Mouse (Mus musculus) gastrocnemius, adult 8-10 months (tissue): ENCODE measurements at regions not wholly inside any gene's neighbourhood (a gene's known extent, or its start where the extent isn't known, plus 50 kb on each side); places are given as distances from the start of the nearest gene placed in this dataset.
A peak's percentile ranks its signal among the peaks of the same experiment; 100 is the strongest.

Source experiments
- DNase-seq, 2 experiments: peaks; one replicate each; pipeline ENCODE4 v3.0.0; 2022; ENCODE audit warnings: low spot score in 2 of 2

DNA sequence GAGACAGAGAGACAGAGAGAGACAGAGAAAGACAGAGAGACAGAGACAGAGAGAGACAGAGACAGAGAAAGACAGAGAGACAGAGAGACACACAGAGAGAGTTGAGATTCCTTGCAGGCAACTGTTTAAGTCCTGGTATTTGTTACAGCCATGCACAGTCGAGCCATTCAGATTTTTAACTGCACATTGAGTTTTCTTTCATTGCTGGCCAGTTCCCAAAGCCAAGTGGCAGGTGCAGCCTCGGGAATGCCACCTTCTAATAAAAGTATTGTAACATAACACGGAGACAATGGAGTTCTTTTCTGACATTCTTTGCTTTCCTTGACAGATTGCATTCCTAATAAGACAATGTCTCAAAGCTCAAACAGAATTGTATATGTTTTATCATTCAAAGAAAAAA lies 306.3 kb upstream of the Flrt2 start:
- DNase-seq, result no peak

GRCm38 (mm10) chr12:95388185-95388584 lies 303.8 kb upstream of the Flrt2 start:
- no peak for DNase-seq

DNA sequence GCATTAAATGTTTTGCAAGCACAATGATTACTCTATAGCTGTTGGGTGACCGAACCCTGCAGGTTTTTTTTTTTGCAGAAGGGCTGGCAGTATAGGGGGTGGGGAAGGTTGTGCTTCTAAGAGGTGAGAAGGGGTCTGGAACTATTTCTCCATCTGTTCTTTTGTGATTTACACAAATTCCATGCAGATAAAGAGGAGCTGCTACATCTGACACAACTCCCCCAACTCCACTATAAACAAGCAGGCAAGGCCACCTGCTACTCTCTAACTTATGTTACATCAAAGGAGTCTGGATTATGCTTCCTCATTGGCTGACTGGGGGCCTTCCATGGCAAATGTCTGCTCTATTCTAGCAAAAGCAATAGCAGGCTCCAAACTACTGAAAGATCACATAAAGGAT lies 299.2 kb upstream of the Flrt2 start:
- no peak for DNase-seq

- no peak for DNase-seq
Observed at GRCm38 (mm10) chr12:95394991-95395530, 297.0 kb upstream of the Flrt2 start.

- no peak for DNase-seq
Observed at GRCm38 (mm10) chr12:95420861-95421260, 271.2 kb upstream of the Flrt2 start.

GRCm38 (mm10) chr12:95424739-95425138 lies 267.3 kb upstream of the Flrt2 start:
- DNase-seq, result no peak

- no peak for DNase-seq
Observed at GRCm38 (mm10) chr12:95437226-95437625, 254.8 kb upstream of the Flrt2 start.

- no peak for DNase-seq
Observed at GRCm38 (mm10) chr12:95457480-95457879, 234.5 kb upstream of the Flrt2 start.

DNA sequence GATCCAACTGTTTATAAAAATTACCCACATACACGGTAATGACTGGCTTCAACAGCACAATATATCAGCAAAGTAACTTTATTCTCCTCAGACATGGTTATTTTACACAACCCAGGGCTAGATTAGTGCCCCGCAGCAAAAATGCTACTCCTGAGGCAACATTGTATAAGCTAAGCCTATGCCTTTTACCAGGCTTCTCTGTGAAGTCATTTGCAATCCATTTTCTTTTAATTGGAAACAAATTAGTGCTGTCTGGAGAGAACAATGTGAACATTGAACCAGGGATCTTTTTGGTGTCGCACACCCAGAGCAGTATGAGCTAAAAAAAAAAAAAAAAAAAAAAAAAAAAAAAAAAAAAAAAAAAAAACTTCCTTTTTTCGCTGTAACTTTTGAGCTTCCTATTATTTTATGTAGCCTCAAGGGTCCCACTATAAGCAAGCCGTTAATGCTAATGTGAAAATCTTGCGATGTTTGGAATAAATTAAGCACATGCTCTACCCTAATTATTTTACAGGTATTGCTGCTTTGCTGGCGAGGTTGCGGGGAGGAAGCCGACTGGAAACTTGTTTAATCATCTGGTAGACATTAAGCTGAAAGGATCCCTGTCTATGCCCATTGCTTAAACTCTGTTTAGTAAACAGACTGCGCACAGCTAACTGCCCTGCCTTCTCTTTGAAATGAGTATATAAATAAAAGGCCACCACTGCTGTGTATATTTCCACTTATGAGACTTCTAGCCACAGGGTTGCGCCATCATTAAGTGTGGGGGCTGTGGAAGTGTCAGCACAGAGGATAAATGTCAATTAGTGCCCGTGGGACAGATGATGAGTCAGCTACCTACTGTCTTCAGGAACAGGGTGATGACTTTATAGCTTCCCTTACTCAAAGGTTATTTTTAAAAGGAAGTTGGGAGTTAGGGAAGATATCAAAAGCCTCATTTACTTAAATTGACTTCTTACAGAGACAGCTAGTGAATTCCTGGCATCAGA lies 225.2 kb upstream of the Flrt2 start:
- no peak for DNase-seq

- no peak for DNase-seq
Observed at GRCm38 (mm10) chr12:95469897-95470296, 222.1 kb upstream of the Flrt2 start.

DNA sequence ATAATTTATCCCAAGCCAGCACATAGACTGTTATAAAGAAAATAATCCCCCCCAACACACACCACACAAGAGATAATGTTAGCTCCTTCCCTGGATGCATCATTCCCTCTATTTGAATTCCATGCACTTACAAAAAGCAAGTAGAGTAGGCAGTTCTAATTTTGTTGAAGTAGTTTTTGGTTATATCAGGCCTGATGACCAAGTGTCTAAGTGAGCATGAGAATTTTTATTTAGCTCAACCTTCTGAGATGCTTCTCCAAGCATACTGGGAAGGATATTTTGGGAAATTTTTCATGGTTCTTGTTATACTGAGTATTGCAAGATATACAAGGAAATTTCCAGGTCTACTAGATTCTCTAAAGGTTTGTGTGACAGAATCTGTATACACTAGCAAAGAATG lies 205.5 kb upstream of the Flrt2 start:
- DNase-seq, result no peak

GRCm38 (mm10) chr12:95488371-95488770 lies 203.7 kb upstream of the Flrt2 start:
- no peak for DNase-seq

DNA sequence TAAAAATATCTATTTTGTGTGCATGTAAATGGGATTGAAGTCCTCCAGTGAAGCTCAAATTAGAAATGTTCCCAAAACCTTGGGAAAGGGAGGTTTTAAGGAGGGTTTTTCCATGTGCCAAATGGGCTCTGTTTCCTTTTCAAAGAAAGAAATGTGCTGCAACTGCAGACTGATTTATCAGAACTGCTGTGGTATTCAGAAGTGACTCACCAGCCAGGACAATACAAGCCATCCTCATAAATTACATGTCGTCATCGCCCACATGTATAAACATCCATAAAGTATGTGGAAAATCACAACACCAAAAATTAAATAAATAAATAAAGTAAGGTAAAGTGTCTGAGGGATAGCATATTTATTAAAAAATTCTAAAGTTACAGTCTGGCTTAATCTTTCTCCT lies 202.7 kb upstream of the Flrt2 start:
- DNase-seq, result no peak

- DNase-seq, result no peak
Observed at GRCm38 (mm10) chr12:95489848-95490247, 202.2 kb upstream of the Flrt2 start.

GRCm38 (mm10) chr12:95491806-95492436 lies 200.1 kb upstream of the Flrt2 start:
- DNase-seq, result peak in 1 of 2 experiments; percentile 3

- no peak for DNase-seq
Observed at GRCm38 (mm10) chr12:95501443-95501842, 190.6 kb upstream of the Flrt2 start.

- DNase-seq, result no peak
Observed at GRCm38 (mm10) chr12:95520008-95520407, 172.0 kb upstream of the Flrt2 start.

GRCm38 (mm10) chr12:95522052-95522451 lies 170.0 kb upstream of the Flrt2 start:
- no peak for DNase-seq

GRCm38 (mm10) chr12:95533888-95534639 lies 158.0 kb upstream of the Flrt2 start:
- no peak for DNase-seq

DNA sequence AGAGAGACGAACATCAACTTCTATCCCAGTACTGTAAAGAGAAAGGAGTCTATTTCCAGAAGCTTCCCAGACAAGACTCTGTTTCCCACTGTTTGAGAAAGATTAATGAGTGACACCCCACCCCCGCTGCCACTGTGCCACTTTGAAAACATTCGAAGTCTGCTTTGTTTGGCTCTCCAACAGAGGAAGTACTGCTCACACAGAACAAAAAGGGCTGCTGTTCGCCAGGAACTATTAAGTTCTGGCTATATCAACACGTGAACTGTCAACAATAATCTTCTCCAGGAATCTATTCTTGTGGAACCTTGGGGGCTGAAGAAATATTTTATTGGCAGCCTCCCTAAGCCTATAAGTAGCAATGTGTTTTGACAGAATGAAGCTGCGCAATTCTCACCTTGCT lies 144.7 kb upstream of the Flrt2 start:
- no peak for DNase-seq

- no peak for DNase-seq
Observed at GRCm38 (mm10) chr12:95553129-95553528, 138.9 kb upstream of the Flrt2 start.
